7 mouse cellular contexts compared by ENCODE assay signal in the genomic region with DNA sequence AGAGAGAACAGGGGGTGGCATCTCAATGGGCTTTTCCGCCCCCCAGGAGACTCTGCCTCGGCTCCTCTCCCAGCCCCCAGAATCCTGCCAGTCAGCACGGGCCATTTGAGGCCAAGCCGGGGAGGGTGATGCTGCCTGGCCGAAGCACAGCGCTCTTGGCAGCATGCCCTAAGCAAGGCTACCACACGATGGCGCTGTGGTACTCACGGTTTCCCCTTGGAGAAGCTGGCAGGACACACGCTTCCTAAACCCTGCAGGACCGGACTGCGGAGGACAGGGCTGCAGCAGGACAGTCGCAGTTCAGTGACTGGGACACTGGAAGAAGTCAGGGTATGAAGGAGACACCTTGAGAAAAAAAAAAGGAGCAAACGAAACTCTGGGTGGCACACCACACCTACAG. TPM values are rescaled to one million over a fixed set of nuclear protein-coding genes. Genes with fewer than 3 reads are reported as not detected.
A peak's percentile ranks its signal among the peaks of the same experiment; 100 is the strongest.
DNase-seq lines count a peak whose midpoint lies in the region; ATAC-seq and TF ChIP-seq lines count a peak whose summit lies in the region.

No protein-coding gene starts in this region.

- H3K27me3 ChIP-seq in embryonic facial prominence, embryonic 12.5 days: no peaks in the 10 kb centered on the region
- no peaks in the 10 kb centered on the region for H3K27me3 ChIP-seq in heart, adult 2 months (ENCODE audit: control insufficient read depth, insufficient read depth, low read length)
- no peaks in the 10 kb centered on the region for H3K27me3 ChIP-seq in kidney, adult 2 months (replicated peaks; ENCODE audit: control insufficient read depth, insufficient read depth, low read length)
- H3K27me3 ChIP-seq in limb, embryonic 11.5 days (ENCODE audit: control insufficient read depth, insufficient read depth, low read length): no peaks in the 10 kb centered on the region
- H3K27me3 ChIP-seq in midbrain, embryonic 13.5 days: peaks cover 10% of the 10 kb centered on the region; the same call in 1 of the 2 replicates
- no peaks in the 10 kb centered on the region for H3K27me3 ChIP-seq in small intestine, adult 2 months (ENCODE audit: control insufficient read depth, insufficient read depth, low read length)

- no peaks in the 10 kb centered on the region for H3K36me3 ChIP-seq in embryonic facial prominence, embryonic 12.5 days
- H3K36me3 ChIP-seq in heart, adult 2 months (ENCODE audit: control insufficient read depth, insufficient read depth, low read length): no peaks in the 10 kb centered on the region
- H3K36me3 ChIP-seq in kidney, adult 2 months (ENCODE audit: control insufficient read depth, insufficient read depth, low read length): no peaks in the 10 kb centered on the region
- H3K36me3 ChIP-seq in limb, embryonic 11.5 days (ENCODE audit: control insufficient read depth, insufficient read depth, low read length): no peaks in the 10 kb centered on the region
- no peaks in the 10 kb centered on the region for H3K36me3 ChIP-seq in midbrain, embryonic 13.5 days
- H3K36me3 ChIP-seq in small intestine, adult 2 months (ENCODE audit: control insufficient read depth, insufficient read depth, low read length): no peaks in the 10 kb centered on the region

- peak; percentile 91 for TF ChIP-seq CTCF in heart, adult 2 months (IDR thresholded peaks at IDR 0.05)
- peak; percentile 99 for TF ChIP-seq CTCF in kidney, adult 2 months (conservative IDR thresholded peaks at IDR 0.05; ENCODE audit: insufficient read depth, insufficient read length, low read depth, low read length)
- peak; percentile 94 for TF ChIP-seq CTCF in small intestine, adult 2 months (IDR thresholded peaks at IDR 0.05; ENCODE audit: extremely low read depth, insufficient read length, insufficient replicate concordance, low read depth, low read length)

- H3K27ac ChIP-seq in embryonic facial prominence, embryonic 12.5 days: no peak overlapping the region
- H3K27ac ChIP-seq in heart, adult 2 months: peak overlapping the region; percentile 51
- H3K27ac ChIP-seq in kidney, adult 2 months (ENCODE audit: insufficient read depth, low read depth, low read length): peak overlapping the region; percentile 19; the same call in 1 of the 2 replicates
- H3K27ac ChIP-seq in limb, embryonic 11.5 days (replicated peaks; ENCODE audit: low read depth, low read length): no peak overlapping the region
- no peak overlapping the region for H3K27ac ChIP-seq in midbrain, embryonic 13.5 days
- H3K27ac ChIP-seq in small intestine, adult 2 months (ENCODE audit: insufficient read depth, low read depth, low read length): no peak overlapping the region

- peak overlapping the region; percentile 36 for H3K4me2 ChIP-seq in embryonic facial prominence, embryonic 12.5 days (replicated peaks)
- H3K4me2 ChIP-seq in limb, embryonic 11.5 days (ENCODE audit: low read depth, severe bottlenecking): no peak overlapping the region
- H3K4me2 ChIP-seq in midbrain, embryonic 13.5 days (replicated peaks): peak overlapping the region; percentile 41

- DNase-seq in adrenal gland, postnatal 14 days: peak; percentile 99
- peak; percentile 97 to 100 for DNase-seq in heart, adult 2 months
- DNase-seq in kidney, adult 2 months: peak; percentile 99
- DNase-seq in limb, embryonic 11.5 days (ENCODE audit: low spot score): peak; percentile 100

- no peak overlapping the region for H3K4me3 ChIP-seq in embryonic facial prominence, embryonic 12.5 days
- no peak overlapping the region for H3K4me3 ChIP-seq in heart, adult 2 months
- H3K4me3 ChIP-seq in kidney, adult 2 months (ENCODE audit: insufficient read depth, low read depth, low read length): no peak overlapping the region
- H3K4me3 ChIP-seq in limb, embryonic 11.5 days (ENCODE audit: low read depth, low read length): no peak overlapping the region
- peak overlapping the region; percentile 14 for H3K4me3 ChIP-seq in midbrain, embryonic 13.5 days (replicated peaks)
- no peak overlapping the region for H3K4me3 ChIP-seq in small intestine, adult 2 months (ENCODE audit: low read depth, low read length)

- H3K79me2 ChIP-seq in heart, adult 2 months (replicated peaks; ENCODE audit: control insufficient read depth, insufficient read depth, low read length): no peaks in the 10 kb centered on the region

- no peak for ATAC-seq in embryonic facial prominence, embryonic 12.5 days (ENCODE audit: insufficient number of reproducible peaks, insufficient read depth, low FRiP score, low TSS enrichment)
- ATAC-seq in limb, embryonic 11.5 days (ENCODE audit: insufficient number of reproducible peaks, low FRiP score, low TSS enrichment, low read depth): no peak
- peak; percentile 48; the same call in 1 of the 2 replicates for ATAC-seq in midbrain, embryonic 13.5 days

- intact Hi-C loops in heart, adult 2 months (cut with DNase I): loop anchor here (2.0 to 10.0 kb wide), 3 partner anchors 23 to 239 kb away; a partner anchor contains a TSS

- peak overlapping the region; percentile 34 for H3K9ac ChIP-seq in embryonic facial prominence, embryonic 12.5 days
- H3K9ac ChIP-seq in heart, adult 2 months (ENCODE audit: low read depth, low read length): peak overlapping the region; percentile 14; the same call in 1 of the 2 replicates
- H3K9ac ChIP-seq in limb, embryonic 11.5 days (ENCODE audit: low read length): no peak overlapping the region
- H3K9ac ChIP-seq in midbrain, embryonic 13.5 days (replicated peaks): peak overlapping the region; percentile 46; the same call in 1 of the 2 replicates

- 2% methylated on average over 14 of the region's 14 CpGs for WGBS in embryonic facial prominence, embryonic 12.5 days
- WGBS in heart, adult 2 months: under 1% methylated on average over 14 of the region's 14 CpGs
- under 1% methylated on average over 14 of the region's 14 CpGs for WGBS in kidney, adult 2 months
- WGBS in limb, embryonic 11.5 days: 0% methylated on average over 14 of the region's 14 CpGs
- WGBS in midbrain, embryonic 13.5 days: 1% methylated on average over 14 of the region's 14 CpGs
- 1% methylated on average over 14 of the region's 14 CpGs for WGBS in small intestine, adult 2 months

- peak; percentile 55; the same call in 1 of the 2 replicates for TF ChIP-seq POLR2A in heart, adult 2 months (IDR thresholded peaks at IDR 0.05; ENCODE audit: insufficient read depth, low read depth, low read length)
- no peak for TF ChIP-seq POLR2A in kidney, adult 2 months (IDR thresholded peaks at IDR 0.05; ENCODE audit: low read depth, low read length)
- no peak for TF ChIP-seq POLR2A in small intestine, adult 2 months (IDR thresholded peaks at IDR 0.05; ENCODE audit: low read depth, low read length)

- peak; percentile 98 for TF ChIP-seq EP300 in heart, adult 2 months (IDR thresholded peaks at IDR 0.05; ENCODE audit: insufficient read depth, low read depth, low read length)

- no peaks in the 10 kb centered on the region for H3K9me3 ChIP-seq in embryonic facial prominence, embryonic 12.5 days
- H3K9me3 ChIP-seq in limb, embryonic 11.5 days (ENCODE audit: control insufficient read depth, low read length): no peaks in the 10 kb centered on the region
- no peaks in the 10 kb centered on the region for H3K9me3 ChIP-seq in midbrain, embryonic 13.5 days

- H3K4me1 ChIP-seq in embryonic facial prominence, embryonic 12.5 days: peaks cover 12% of the 10 kb centered on the region
- peaks cover 10% of the 10 kb centered on the region for H3K4me1 ChIP-seq in heart, adult 2 months (ENCODE audit: control insufficient read depth, insufficient read depth, low read length)
- H3K4me1 ChIP-seq in kidney, adult 2 months (ENCODE audit: control insufficient read depth, insufficient read depth, low read length): peaks cover 18% of the 10 kb centered on the region
- 0 out of 2 replicates have a peak, but pooled peaks cover 4% of the 10 kb centered on the region for H3K4me1 ChIP-seq in limb, embryonic 11.5 days (ENCODE audit: control insufficient read depth, insufficient read depth, low read length)
- peaks cover 18% of the 10 kb centered on the region for H3K4me1 ChIP-seq in midbrain, embryonic 13.5 days (replicated peaks)
- peaks cover 10% of the 10 kb centered on the region for H3K4me1 ChIP-seq in small intestine, adult 2 months (ENCODE audit: control insufficient read depth, insufficient read depth, insufficient read length, low read length)

RNA-seq across cellular contexts. Expression of a gene that starts 5.0 kb away (rescaled TPM):
- total RNA-seq in adrenal gland, postnatal 14 days (2021): 430 and 443 TPM in 2 replicates
- polyA plus RNA-seq in embryonic facial prominence, embryonic 12.5 days (2016; fragmentation: Nextera tagmentation; extraction: Ambion mirVana): 220 and 236 TPM in 2 replicates
- 100 to 1,000 TPM; 260 to 299 TPM for total RNA-seq in heart, adult 2 months (2021)
- 403 and 411 TPM in 2 replicates for polyA plus RNA-seq in heart, adult 2 months (2012; rRNA removed)
- 396 and 408 TPM in 2 replicates for polyA plus RNA-seq in kidney, adult 2 months (2012; rRNA removed)
- polyA plus RNA-seq in limb, embryonic 11.5 days (2014; fragmentation: Nextera tagmentation; extraction: Ambion mirVana): 263 and 266 TPM in 2 replicates
- 227 and 234 TPM in 2 replicates for polyA plus RNA-seq in midbrain, embryonic 13.5 days (2015; fragmentation: Nextera tagmentation; extraction: Ambion mirVana)
- 157 and 222 TPM in 2 replicates for polyA plus RNA-seq in small intestine, adult 2 months (2012; rRNA removed)

RNA-seq across cellular contexts. Expression of a gene that starts 22.8 kb away (rescaled TPM):
- total RNA-seq in adrenal gland, postnatal 14 days (2021): 3.3 and 4.4 TPM in 2 replicates
- 8.1 and 8.6 TPM in 2 replicates for polyA plus RNA-seq in embryonic facial prominence, embryonic 12.5 days (2016; fragmentation: Nextera tagmentation; extraction: Ambion mirVana)
- under 1 TPM; 0.39 to 0.84 TPM for total RNA-seq in heart, adult 2 months (2021)
- polyA plus RNA-seq in heart, adult 2 months (2012; rRNA removed): 0.96 and 1.1 TPM in 2 replicates
- polyA plus RNA-seq in kidney, adult 2 months (2012; rRNA removed): 3.8 and 4.1 TPM in 2 replicates
- polyA plus RNA-seq in limb, embryonic 11.5 days (2014; fragmentation: Nextera tagmentation; extraction: Ambion mirVana): 6.1 and 7.2 TPM in 2 replicates
- polyA plus RNA-seq in midbrain, embryonic 13.5 days (2015; fragmentation: Nextera tagmentation; extraction: Ambion mirVana): 6.9 and 8.1 TPM in 2 replicates
- polyA plus RNA-seq in small intestine, adult 2 months (2012; rRNA removed): 0.90 and 1.7 TPM in 2 replicates

RNA-seq across cellular contexts. Expression of a gene that starts 36.8 kb away (rescaled TPM):
- total RNA-seq in adrenal gland, postnatal 14 days (2021): 152 and 167 TPM in 2 replicates
- polyA plus RNA-seq in embryonic facial prominence, embryonic 12.5 days (2016; fragmentation: Nextera tagmentation; extraction: Ambion mirVana): 216 and 221 TPM in 2 replicates
- 10 to 100 TPM; 62.6 to 64.4 TPM for total RNA-seq in heart, adult 2 months (2021)
- polyA plus RNA-seq in heart, adult 2 months (2012; rRNA removed): 69.5 and 87.6 TPM in 2 replicates
- polyA plus RNA-seq in kidney, adult 2 months (2012; rRNA removed): 98.8 and 132 TPM in 2 replicates
- 249 and 259 TPM in 2 replicates for polyA plus RNA-seq in limb, embryonic 11.5 days (2014; fragmentation: Nextera tagmentation; extraction: Ambion mirVana)
- polyA plus RNA-seq in midbrain, embryonic 13.5 days (2015; fragmentation: Nextera tagmentation; extraction: Ambion mirVana): 204 and 210 TPM in 2 replicates
- polyA plus RNA-seq in small intestine, adult 2 months (2012; rRNA removed): 50.1 and 89.4 TPM in 2 replicates

Comparison
In these comparisons a context has a peak if more than half of its experiments do, and no peak if none do; other contexts are left out.
1. H3K27ac ChIP-seq: peak in heart, adult 2 months (single experiment) and kidney, adult 2 months (single experiment); none in embryonic facial prominence, embryonic 12.5 days (single experiment), limb, embryonic 11.5 days (single experiment), midbrain, embryonic 13.5 days (single experiment) and small intestine, adult 2 months (single experiment).
2. Peak in every context shown above with its lines, with median percentiles within 50 percentile points of each other: DNase-seq and CTCF ChIP-seq.